Mouse (Mus musculus) monocyte, adult 59 days (primary cell): ENCODE results near the gene App. TPM values are rescaled to one million over a fixed set of nuclear protein-coding genes. Genes with fewer than 3 reads are reported as not detected.

Source experiments
- total RNA-seq, 2 experiments: library from RNA; stranded (reverse); gene quantifications; one replicate each; pipeline ENCODE4 v1.2.4; 2023

Gene App
- total RNA-seq = 100 to 1,000 TPM; 247 to 262 TPM

GRCm38 (mm10) chr16:85173373-85174081 lies at the start of gene App:
TSS of gene App (minus strand) at chr16:85173766.

